Mouse (Mus musculus) CD8-positive naive resting alpha-beta T cell, adult 2 months (primary cell): ENCODE data around the gene Clcn2.

Experiments
- DNase-seq, 2 experiments: peaks; one replicate each; pipeline ENCODE4 v3.0.0; 2022; ENCODE audit warnings: low read depth in 2 of 2, low spot score in 2 of 2

Gene Clcn2

GRCm38 (mm10) chr16:20717181-20717977 lies at the start of gene Clcn2, which contains the start of gene Polr2h:
Gene Clcn2, minus strand, starts transcription at chr16:20717746.
Gene Polr2h, plus strand, starts transcription at chr16:20717665.
- peak; percentile 97 to 99 for DNase-seq

- peak; percentile 37 to 46 for DNase-seq
These were observed 47.7 kb upstream of the Clcn2 start for GRCm38 (mm10) chr16:20765244-20765643.

GRCm38 (mm10) chr16:20761681-20762080 lies 44.1 kb upstream of the Clcn2 start:
- peak in 1 of 2 experiments; percentile 17 for DNase-seq

DNA sequence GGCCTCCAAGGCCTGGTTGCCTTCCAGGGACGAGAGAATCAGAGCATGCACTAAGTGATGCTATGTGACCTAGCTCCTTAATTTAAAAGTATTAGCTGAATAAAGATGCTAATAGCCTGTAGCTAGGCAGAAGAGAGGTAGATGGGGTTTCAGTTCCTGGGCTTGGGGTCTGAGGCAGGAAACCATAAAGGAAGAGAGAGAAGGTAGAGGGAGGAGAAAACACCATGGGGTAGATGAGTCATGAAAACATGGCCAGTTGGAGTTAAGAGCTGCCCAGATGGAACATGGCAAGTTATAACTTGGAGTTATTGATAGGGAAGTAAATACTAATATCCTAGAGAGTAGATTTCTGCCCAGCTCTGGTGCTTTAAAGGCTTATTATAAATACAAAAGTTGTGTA lies 39.8 kb upstream of the Clcn2 start:
- DNase-seq = no peak

- DNase-seq = no peak
These were observed 38.5 kb upstream of the Clcn2 start for GRCm38 (mm10) chr16:20756052-20756451.

DNA sequence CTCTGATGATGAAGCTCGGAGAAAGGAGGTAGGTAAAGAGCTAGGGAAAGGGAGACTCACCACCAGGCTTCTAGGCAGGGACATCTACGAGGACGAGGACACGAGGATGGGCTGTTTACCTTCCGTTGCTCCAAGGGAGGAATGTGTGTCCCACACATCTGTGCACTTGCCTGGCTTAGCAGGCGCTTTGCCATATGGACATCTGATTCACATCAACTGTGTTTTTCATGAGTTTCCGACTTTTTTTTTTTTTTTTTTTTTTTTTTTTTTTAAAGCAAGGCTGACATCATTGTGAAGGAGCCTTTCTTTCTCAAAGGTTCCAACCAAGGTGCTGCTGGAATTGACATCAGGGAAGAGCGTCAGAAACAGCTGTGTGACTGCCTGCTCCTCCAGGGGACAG lies 33.0 kb upstream of the Clcn2 start:
- no peak for DNase-seq

DNA sequence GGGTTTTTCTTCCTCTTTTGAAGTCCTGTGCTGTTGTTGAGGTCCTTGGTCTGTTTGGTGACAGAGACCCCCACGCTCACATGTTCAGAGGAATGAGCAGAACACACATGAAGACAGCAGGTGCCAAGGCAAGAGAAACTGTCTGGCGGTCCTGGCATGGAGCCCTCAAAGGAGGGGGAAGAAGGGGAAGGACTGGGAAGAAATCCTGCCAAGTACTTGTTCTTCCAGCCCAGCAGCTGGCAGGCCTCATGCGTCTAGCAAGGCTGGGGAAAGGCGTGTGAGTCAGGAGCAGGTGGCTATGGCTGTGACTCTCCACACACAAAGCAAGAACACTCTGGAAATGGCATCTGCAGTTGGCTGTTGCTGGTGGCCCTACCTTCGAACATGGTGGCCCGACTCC lies 29.1 kb upstream of the Clcn2 start:
- DNase-seq = no peak

DNA sequence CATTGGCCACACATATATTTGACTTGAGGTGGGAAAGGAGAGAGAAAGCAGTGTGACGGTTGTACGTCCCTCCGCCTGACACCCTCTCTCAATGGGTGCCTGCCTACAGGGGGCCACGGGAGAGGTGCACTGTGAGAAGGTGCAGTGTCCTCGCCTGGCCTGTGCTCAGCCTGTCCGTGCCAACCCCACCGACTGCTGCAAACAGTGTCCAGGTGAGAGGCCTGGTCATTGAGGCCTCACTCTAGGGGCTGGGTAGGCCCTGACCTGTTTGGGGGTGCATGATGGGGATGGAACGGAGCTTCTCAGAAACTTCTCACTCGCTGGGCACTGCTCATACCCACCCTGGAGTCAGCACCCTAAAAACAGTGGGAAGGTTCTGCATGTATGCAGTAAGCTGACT lies 22.3 kb upstream of the Clcn2 start:
- no peak for DNase-seq

DNA sequence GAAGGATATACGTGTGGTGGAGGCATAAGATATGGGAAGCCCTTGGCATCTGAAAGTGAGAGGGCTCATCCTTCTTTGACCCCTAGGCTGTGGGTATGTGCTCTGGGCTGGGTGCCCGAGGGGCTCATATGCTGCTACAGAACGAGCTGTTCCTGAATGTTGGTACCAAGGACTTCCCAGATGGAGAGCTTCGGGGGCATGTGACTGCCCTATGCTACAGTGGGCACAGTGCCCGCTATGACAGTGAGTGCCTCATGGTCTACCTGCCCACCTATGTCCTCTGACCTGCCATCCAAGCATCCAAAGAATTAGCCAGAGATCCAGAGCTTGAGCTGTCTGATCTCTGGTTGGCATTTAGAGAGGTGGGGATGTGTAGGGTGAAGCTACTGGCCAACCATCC lies 19.3 kb upstream of the Clcn2 start:
- DNase-seq = no peak

DNA sequence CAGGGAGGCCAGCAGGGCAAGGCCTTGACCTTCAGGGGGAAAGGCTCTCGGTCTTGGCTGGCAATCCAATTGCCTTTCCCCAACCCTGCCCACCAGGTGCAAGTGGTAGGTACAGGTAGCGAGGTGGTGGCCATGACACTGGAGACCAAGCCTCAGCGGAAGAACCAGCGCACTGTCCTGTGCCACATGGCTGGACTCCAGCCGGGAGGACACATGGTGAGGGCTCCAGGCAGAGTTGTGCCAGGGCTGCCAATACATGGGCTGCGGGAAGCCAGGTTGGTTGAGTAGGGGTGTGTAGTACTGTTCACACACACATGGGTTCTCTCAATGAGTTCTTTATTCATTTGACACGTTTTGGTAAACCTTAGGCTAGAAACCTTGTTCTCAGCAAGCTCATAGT lies 18.6 kb upstream of the Clcn2 start:
- DNase-seq = no peak

- no peak for DNase-seq
These were observed 18.1 kb upstream of the Clcn2 start for GRCm38 (mm10) chr16:20735651-20736050.

DNA sequence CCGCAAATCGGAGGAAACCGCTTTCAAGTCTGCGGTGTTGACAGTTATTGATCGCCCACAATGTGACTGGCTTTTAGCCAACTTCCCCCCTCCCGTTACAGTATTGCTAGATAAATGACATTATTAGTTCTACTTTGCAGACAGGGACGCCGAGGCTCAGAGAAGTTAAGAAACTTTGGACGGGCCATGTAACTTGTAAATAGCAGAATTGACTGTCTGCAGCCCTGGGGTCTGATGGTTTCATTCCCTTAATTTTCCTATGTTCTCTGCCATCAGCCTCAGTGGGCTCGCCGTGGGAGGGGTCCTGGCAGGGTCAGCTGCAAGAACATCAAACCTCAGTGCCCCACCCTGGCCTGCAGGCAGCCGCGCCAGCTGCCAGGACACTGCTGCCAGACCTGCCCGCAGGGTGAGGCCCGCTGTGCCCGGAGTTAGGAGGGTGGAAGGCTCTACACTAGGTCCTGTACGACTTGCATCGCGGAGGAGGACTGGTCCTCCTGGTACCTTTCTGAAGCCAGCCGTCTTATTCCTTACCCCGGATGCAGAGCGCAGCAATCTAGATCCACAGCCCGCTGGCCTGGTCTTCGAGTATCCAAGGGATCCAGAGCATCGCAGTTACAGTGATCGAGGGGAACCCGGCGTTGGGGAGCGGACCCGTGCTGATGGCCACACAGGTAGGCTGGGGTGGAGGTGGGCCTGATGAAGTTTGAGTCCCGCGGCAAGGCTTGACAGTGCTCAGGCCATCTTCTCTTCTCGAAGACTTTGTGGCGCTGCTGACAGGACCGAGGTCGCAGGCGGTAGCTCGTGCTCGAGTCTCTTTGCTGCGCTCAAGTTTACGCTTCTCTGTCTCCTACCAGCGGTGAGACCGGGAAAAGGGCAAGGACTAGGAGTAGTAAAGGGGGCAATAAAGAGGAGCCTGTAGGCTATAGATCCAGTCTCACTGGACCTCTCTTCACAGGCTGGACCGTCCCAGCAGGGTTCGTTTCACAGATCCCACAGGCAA lies 16.5 kb upstream of the Clcn2 start, which contains the start of gene Thpo:
Gene Thpo, minus strand, starts transcription at position 781 of the 1,000 bp plus-strand sequence.
- DNase-seq = no peak

- DNase-seq = no peak
These were observed 15.6 kb upstream of the Clcn2 start, which contains the start of gene Chrd for GRCm38 (mm10) chr16:20732925-20733730. Gene Chrd, plus strand, starts transcription at chr16:20733127.

DNA sequence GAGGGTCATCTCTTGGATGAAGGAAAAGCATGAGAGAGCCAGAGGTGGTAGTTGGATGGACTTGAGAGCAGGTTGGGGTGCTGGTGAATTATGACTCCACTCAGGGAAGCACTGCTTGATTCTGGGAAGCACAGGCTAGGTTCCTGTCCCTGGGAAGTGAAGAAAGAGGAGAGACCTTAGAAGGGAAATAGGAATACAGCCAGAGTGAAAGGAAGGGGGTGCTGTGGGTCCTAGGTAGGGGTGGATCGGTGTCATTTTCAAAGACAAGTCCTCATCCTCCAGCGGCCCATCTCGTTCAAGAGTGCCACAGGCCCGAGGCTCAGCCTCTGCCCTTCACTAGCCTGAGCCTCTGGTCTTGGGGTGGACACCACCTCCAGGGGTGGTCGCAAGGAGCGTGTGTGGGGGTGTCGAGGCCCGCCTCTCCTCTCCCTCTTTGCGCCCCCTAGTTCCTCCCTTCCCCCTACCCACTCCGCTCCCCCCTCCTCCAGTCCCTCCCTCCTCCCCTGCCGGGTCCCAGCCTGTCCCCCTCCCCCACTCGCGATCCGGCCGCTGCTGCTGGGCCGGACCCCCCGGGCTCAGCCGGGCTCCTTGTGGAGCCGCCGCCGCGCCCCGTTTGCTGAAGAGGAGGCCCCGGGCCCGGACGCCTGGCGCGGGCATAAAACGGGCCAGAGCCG lies 14.8 kb upstream of the Clcn2 start:
- no peak for DNase-seq

GRCm38 (mm10) chr16:20731688-20732087 lies 14.1 kb upstream of the Clcn2 start:
- no peak for DNase-seq

- DNase-seq = no peak
These were observed 12.8 kb upstream of the Clcn2 start for GRCm38 (mm10) chr16:20730293-20730711.

DNA sequence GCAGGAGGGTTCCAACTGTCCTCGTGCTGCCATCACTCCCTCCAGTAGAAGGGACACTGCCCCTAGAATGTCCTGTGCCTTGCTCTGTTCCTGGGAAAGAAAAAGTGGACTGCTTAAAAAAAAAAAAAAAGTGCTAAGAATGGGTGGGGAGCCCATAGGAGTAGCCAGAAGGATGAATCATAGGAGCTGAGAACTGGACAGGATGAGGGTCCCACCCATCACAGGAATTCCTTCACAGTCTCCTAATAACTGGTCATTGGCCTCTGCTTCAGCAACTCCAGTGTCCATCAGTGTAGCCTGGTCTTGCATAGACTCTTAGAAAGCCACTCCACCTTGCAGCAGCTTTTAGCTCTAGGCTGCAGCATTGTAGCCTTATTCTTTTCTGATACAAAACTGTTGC lies 8.8 kb upstream of the Clcn2 start:
- DNase-seq = no peak

DNA sequence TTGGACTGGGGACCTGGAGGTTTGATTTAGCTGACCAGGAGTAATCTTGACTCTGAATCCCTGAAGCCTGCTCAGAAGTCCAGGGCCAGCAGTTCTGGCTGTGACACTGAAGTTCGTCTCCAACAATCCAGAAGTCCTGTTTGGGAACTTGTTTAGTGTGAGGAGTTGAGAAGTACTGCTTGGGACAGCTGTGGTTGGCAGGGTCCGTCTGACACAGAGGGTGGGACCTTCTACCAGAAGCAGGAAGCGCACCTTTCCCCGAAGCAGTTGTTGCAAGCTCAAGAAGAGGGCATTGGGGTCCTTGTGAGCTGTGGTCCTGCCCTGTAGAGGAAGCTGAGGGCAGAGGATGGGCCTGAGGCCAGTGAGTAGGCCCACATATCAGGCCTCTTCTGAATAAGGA lies 8.2 kb upstream of the Clcn2 start:
- no peak for DNase-seq

DNA sequence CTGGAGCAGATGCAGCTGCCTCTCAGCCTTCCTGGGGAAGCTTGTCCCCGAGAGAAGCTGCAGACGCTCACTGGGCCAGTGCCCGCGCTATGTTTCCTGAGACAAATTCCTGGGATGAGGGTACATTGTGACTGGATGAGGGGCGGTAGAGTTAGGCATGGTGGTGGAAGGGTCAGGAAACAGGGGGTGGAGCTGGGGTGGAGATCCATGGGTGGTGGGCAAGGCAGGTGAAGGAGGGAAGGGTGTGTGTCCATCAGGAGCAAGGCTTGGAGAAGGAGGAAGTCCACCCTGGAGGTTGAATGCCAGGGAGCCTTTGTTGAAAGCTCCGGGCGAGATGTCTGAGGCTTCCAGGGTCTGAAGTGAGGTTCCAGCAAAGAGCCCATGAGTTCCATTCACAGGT lies 7.8 kb upstream of the Clcn2 start:
- DNase-seq = no peak

DNA sequence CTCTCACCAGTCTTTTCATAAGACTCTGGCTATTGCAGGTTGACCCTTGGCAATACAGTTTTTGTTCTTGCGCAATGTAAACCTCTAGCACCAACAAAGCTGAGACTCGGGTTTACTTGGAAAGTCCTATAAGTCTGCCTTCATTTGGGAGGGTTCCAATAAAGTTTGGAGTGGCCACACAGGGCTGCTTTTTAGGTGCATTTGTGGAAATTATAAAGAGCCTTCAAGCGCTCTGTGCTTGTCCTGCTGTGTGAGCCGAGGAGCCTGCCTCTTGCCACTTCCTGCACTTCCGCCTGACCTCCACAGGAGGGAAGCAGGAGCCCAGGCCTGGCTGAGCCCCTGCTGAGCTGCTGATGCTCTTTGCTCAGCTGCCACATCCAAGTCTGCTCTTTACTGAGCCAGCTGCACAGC lies 6.8 kb upstream of the Clcn2 start:
- DNase-seq = no peak
